ENCODE assay signal across 9 mouse cellular contexts in the genomic region with DNA sequence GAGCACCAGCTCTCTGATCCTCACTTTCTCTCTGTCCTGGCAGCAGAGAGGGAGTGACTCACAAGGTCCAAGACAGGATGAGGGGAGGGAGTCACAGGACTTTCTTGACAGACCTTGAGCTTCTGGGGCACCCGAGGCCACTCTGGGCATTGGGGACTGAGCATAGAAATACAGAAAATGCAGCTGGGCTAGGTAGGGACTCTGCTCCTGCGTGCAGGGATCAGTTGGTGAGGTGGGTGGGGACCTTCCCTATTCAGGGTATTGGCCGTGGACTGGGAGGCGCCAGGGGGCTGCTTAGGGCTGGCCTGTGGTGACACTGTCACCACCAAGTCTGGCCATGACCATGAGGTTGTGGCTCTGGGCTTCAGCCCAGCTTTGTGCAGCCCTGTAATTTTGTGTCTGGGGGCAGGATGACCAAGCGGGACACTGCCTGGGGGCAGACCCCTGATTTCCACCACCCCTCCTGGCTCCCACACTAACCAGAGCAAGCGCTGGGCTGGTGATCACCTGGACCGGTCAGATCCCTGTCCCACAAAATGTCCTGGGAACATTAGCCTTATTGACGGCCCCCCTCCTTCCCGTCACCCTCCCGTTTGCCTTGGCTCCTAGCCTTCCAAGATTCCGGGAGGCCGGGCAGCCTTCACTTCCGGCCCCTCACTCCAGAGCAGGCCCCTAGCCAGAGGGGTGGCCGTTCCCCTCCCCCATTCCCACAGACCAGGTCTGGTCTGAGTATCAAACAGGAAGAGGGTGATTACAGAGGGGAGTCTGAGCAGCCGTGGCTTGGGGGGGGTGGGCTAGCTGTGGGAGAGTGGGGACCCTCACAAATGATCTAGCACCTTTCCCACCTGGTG. TPM values are rescaled to one million over a fixed set of nuclear protein-coding genes. Genes with fewer than 3 reads are reported as not detected.
DNase-seq lines count a peak whose midpoint lies in the region; ATAC-seq lines count a peak whose summit lies in the region.
"Had no signal": no experiment of that assay in that cellular context is flagged by ENCODE, and none has a peak within 500 bp of the region (broad histone marks: within the 10 kb centered on the region; RNA-seq: fewer than 3 reads in every experiment).

No protein-coding gene starts in this region.

- intact Hi-C loops in heart, postnatal 36 days (cut with DNase I): loop anchor here (2.0 kb wide), 2 partner anchors 21 to 39 kb away; no protein-coding TSS in a partner anchor

- no peaks in the 10 kb centered on the region for H3K36me3 ChIP-seq in limb, embryonic 12.5 days
- no peaks in the 10 kb centered on the region for H3K36me3 ChIP-seq in neural tube, embryonic 14.5 days (ENCODE audit: control insufficient read depth, insufficient read depth, low read length)

- H3K4me2 ChIP-seq in limb, embryonic 12.5 days: peak overlapping the region; percentile 44
- no peak overlapping the region; the same call in 1 of the 2 replicates for H3K4me2 ChIP-seq in neural tube, embryonic 14.5 days (ENCODE audit: low read depth, low read length)

- peak overlapping the region; percentile 88 for H3K27ac ChIP-seq in limb, embryonic 12.5 days
- no peak overlapping the region for H3K27ac ChIP-seq in neural tube, embryonic 14.5 days (ENCODE audit: low read depth, low read length)

- peak; percentile 81 for DNase-seq in 3134 (ENCODE audit: extremely low read depth, insufficient read length, low spot score)
- DNase-seq in embryo, embryonic 10.5 days (ENCODE audit: low spot score): peak; percentile 53
- DNase-seq in heart, postnatal 36 days: peak; percentile 53 to 56
- no peak for DNase-seq in thymus, postnatal 36 days
- DNase-seq in right cerebral cortex, postnatal 36 days (ENCODE audit: low spot score in 2 of 2): no peak
- DNase-seq in spleen, postnatal 14 days (ENCODE audit: low spot score in 2 of 2): no peak

- peak overlapping the region; percentile 19 for H3K9ac ChIP-seq in limb, embryonic 12.5 days (replicated peaks)
- 0 out of 2 replicates have a peak overlapping the region, but pooled peaks have one; percentile 11 for H3K9ac ChIP-seq in neural tube, embryonic 14.5 days (replicated peaks; ENCODE audit: low read depth, low read length)

- WGBS in limb, embryonic 12.5 days: 17% methylated on average over 15 of the region's 15 CpGs
- 40% methylated on average over 14 of the region's 15 CpGs for WGBS in neural tube, embryonic 14.5 days

- H3K4me3 ChIP-seq in limb, embryonic 12.5 days (replicated peaks): 0 out of 2 replicates have a peak overlapping the region, but pooled peaks have one; percentile 12
- no peak overlapping the region for H3K4me3 ChIP-seq in neural tube, embryonic 14.5 days (ENCODE audit: low read depth, low read length)

- H3K4me1 ChIP-seq in limb, embryonic 12.5 days (replicated peaks): peaks cover 61% of the 10 kb centered on the region
- H3K4me1 ChIP-seq in neural tube, embryonic 14.5 days (ENCODE audit: control insufficient read depth, insufficient read depth, low read length): peaks cover 44% of the 10 kb centered on the region

- H3K9me3 ChIP-seq in limb, embryonic 12.5 days: no peaks in the 10 kb centered on the region
- no peaks in the 10 kb centered on the region for H3K9me3 ChIP-seq in neural tube, embryonic 14.5 days (ENCODE audit: control insufficient read depth, low read length)

- peak; percentile 58; the same call in 1 of the 2 replicates for ATAC-seq in limb, embryonic 12.5 days (ENCODE audit: insufficient number of reproducible peaks, insufficient read depth, low FRiP score, low TSS enrichment, low read depth)
- ATAC-seq in neural tube, embryonic 14.5 days (ENCODE audit: low read depth): no peak
- ATAC-seq: Patski had no signal

- 0 out of 2 replicates have a peak, but pooled peaks cover 5% of the 10 kb centered on the region for H3K27me3 ChIP-seq in limb, embryonic 12.5 days
- no peaks in the 10 kb centered on the region for H3K27me3 ChIP-seq in neural tube, embryonic 14.5 days (ENCODE audit: control insufficient read depth, insufficient read depth, low read length)
- H3K27me3 ChIP-seq: Patski had no signal

RNA-seq across cellular contexts. Expression of a gene that starts 5.1 kb away (rescaled TPM):
- 10 to 100 TPM; 35.5 to 46.0 TPM for total RNA-seq in heart, postnatal 36 days (2021)
- 30.6 and 42.1 TPM in 2 replicates for polyA plus RNA-seq in limb, embryonic 12.5 days (2016; fragmentation: Nextera tagmentation; extraction: Ambion mirVana)
- polyA plus RNA-seq in neural tube, embryonic 14.5 days (2014; fragmentation: Nextera tagmentation; extraction: Ambion mirVana): 83.2 and 83.4 TPM in 2 replicates

Comparison
In these comparisons a context has a peak if more than half of its experiments do, and no peak if none do; other contexts are left out.
1. DNase-seq: peak in 3134 (single experiment), embryo, embryonic 10.5 days (single experiment) and heart, postnatal 36 days (2 of 2); none in thymus, postnatal 36 days (0 of 2), right cerebral cortex, postnatal 36 days (0 of 2) and spleen, postnatal 14 days (0 of 2).